7 mouse cellular contexts compared by ENCODE assay signal in genomic region chr10:80159561-80160454, GRCm38 (mm10). TPM values are rescaled to one million over a fixed set of nuclear protein-coding genes. Genes with fewer than 3 reads are reported as not detected.
DNase-seq lines count a peak whose midpoint lies in the region; ATAC-seq lines count a peak whose summit lies in the region.

No protein-coding gene starts in this region.

- ATAC-seq in intestine, embryonic 15.5 days: peak; percentile 86
- peak; percentile 83 for ATAC-seq in midbrain, embryonic 11.5 days (ENCODE audit: low FRiP score)

- intact Hi-C loops in left cerebral cortex, postnatal 36 days (cut with DNase I): no loop called here

- no peaks in the 10 kb centered on the region for H3K9me3 ChIP-seq in intestine, embryonic 15.5 days
- H3K9me3 ChIP-seq in midbrain, embryonic 11.5 days (ENCODE audit: control insufficient read depth, low read length): no peaks in the 10 kb centered on the region

- H3K36me3 ChIP-seq in intestine, embryonic 15.5 days: peaks cover 27% of the 10 kb centered on the region
- peaks cover 28% of the 10 kb centered on the region for H3K36me3 ChIP-seq in midbrain, embryonic 11.5 days (ENCODE audit: control insufficient read depth, insufficient read depth, low read length)

- H3K4me1 ChIP-seq in intestine, embryonic 15.5 days (replicated peaks): peaks cover 91% of the 10 kb centered on the region
- peaks cover 54% of the 10 kb centered on the region for H3K4me1 ChIP-seq in midbrain, embryonic 11.5 days (ENCODE audit: control insufficient read depth, insufficient read depth, low read length)

- peak overlapping the region; percentile 83 for H3K4me2 ChIP-seq in intestine, embryonic 15.5 days (replicated peaks)
- H3K4me2 ChIP-seq in midbrain, embryonic 11.5 days: peak overlapping the region; percentile 68

- under 1% methylated on average over 51 of the region's 55 CpGs for WGBS in intestine, embryonic 15.5 days
- under 1% methylated on average over 55 of the region's 55 CpGs for WGBS in midbrain, embryonic 11.5 days

- H3K27me3 ChIP-seq in intestine, embryonic 15.5 days (replicated peaks): no peaks in the 10 kb centered on the region
- peaks cover 4% of the 10 kb centered on the region; the same call in 1 of the 2 replicates for H3K27me3 ChIP-seq in midbrain, embryonic 11.5 days (ENCODE audit: control insufficient read depth, insufficient read depth, low read length)

- H3K27ac ChIP-seq in intestine, embryonic 15.5 days: peak overlapping the region; percentile 97
- H3K27ac ChIP-seq in midbrain, embryonic 11.5 days (ENCODE audit: low read depth, low read length): peak overlapping the region; percentile 76

- DNase-seq in adrenal gland, adult 18-20 months (ENCODE audit: low spot score in 2 of 2): peak; percentile 96 to 98
- DNase-seq in embryo, embryonic 11 days: peak; percentile 100
- DNase-seq in gastrocnemius, postnatal 25 days: peak; percentile 99
- peak; percentile 98 to 99 for DNase-seq in left cerebral cortex, postnatal 36 days (ENCODE audit: low spot score in 2 of 2)
- peak; percentile 100 for DNase-seq in midbrain, embryonic 11.5 days (ENCODE audit: low spot score, missing footprints)
- peak; percentile 99 for DNase-seq in skeletal muscle tissue, adult 2 months (ENCODE audit: low read depth, low spot score)

- peak overlapping the region; percentile 46 for H3K4me3 ChIP-seq in intestine, embryonic 15.5 days (replicated peaks)
- H3K4me3 ChIP-seq in midbrain, embryonic 11.5 days (ENCODE audit: low read depth, low read length): peak overlapping the region; percentile 39

- H3K9ac ChIP-seq in intestine, embryonic 15.5 days: peak overlapping the region; percentile 26; the same call in 1 of the 2 replicates
- H3K9ac ChIP-seq in midbrain, embryonic 11.5 days (ENCODE audit: low read length): peak overlapping the region; percentile 43

RNA-seq across cellular contexts. Expression of gene Cirbp, which starts 6.0 kb away (rescaled TPM):
- 10 to 100 TPM; 34.7 to 46.3 TPM for total RNA-seq in adrenal gland, adult 18-20 months (2021)
- 10 to 100 TPM; 17.3 to 21.4 TPM for total RNA-seq in gastrocnemius, postnatal 25 days (2021)
- 69.4 and 83.9 TPM in 2 replicates for polyA plus RNA-seq in intestine, embryonic 15.5 days (2015; fragmentation: Nextera tagmentation; extraction: Ambion mirVana)
- total RNA-seq in left cerebral cortex, postnatal 36 days (2021): 10 to 100 TPM; 94.7 to 96.7 TPM
- 81.5 and 87.1 TPM in 2 replicates for polyA plus RNA-seq in midbrain, embryonic 11.5 days (2014; fragmentation: Nextera tagmentation; extraction: Ambion mirVana)

RNA-seq across cellular contexts. Expression of gene Midn, which starts 11.7 kb away (rescaled TPM):
- 10 to 100 TPM; 64.8 to 82.0 TPM for total RNA-seq in adrenal gland, adult 18-20 months (2021)
- total RNA-seq in gastrocnemius, postnatal 25 days (2021): 10 to 100 TPM; 33.7 to 34.8 TPM
- polyA plus RNA-seq in intestine, embryonic 15.5 days (2015; fragmentation: Nextera tagmentation; extraction: Ambion mirVana): 14.1 and 16.1 TPM in 2 replicates
- total RNA-seq in left cerebral cortex, postnatal 36 days (2021): 10 to 100 TPM; 76.2 to 78.8 TPM
- polyA plus RNA-seq in midbrain, embryonic 11.5 days (2014; fragmentation: Nextera tagmentation; extraction: Ambion mirVana): 66.0 and 71.3 TPM in 2 replicates

RNA-seq across cellular contexts. Expression of gene 1600002K03Rik, which starts 12.9 kb away (rescaled TPM):
- 10 to 100 TPM; 14.7 to 16.6 TPM for total RNA-seq in adrenal gland, adult 18-20 months (2021)
- 1 to 10 TPM; 5.1 to 5.9 TPM for total RNA-seq in gastrocnemius, postnatal 25 days (2021)
- 22.9 and 25.1 TPM in 2 replicates for polyA plus RNA-seq in intestine, embryonic 15.5 days (2015; fragmentation: Nextera tagmentation; extraction: Ambion mirVana)
- total RNA-seq in left cerebral cortex, postnatal 36 days (2021): 1 to 10 TPM; 7.5 to 7.6 TPM
- polyA plus RNA-seq in midbrain, embryonic 11.5 days (2014; fragmentation: Nextera tagmentation; extraction: Ambion mirVana): 8.0 and 8.7 TPM in 2 replicates

RNA-seq across cellular contexts. Expression of gene Cbarp, which starts 19.2 kb away (rescaled TPM):
- 100 to 1,000 TPM; 129 to 266 TPM for total RNA-seq in adrenal gland, adult 18-20 months (2021)
- total RNA-seq in gastrocnemius, postnatal 25 days (2021): 1 to 10 TPM; 1.2 to 1.6 TPM
- 4.8 and 5.1 TPM in 2 replicates for polyA plus RNA-seq in intestine, embryonic 15.5 days (2015; fragmentation: Nextera tagmentation; extraction: Ambion mirVana)
- 100 to 1,000 TPM; 431 to 463 TPM for total RNA-seq in left cerebral cortex, postnatal 36 days (2021)
- 11.1 and 11.8 TPM in 2 replicates for polyA plus RNA-seq in midbrain, embryonic 11.5 days (2014; fragmentation: Nextera tagmentation; extraction: Ambion mirVana)

RNA-seq across cellular contexts. Expression of gene Efna2, which starts 19.5 kb away (rescaled TPM):
- total RNA-seq in adrenal gland, adult 18-20 months (2021): 1 to 10 TPM; 1.3 to 2.1 TPM
- under 1 TPM; 0.26 to 0.54 TPM for total RNA-seq in gastrocnemius, postnatal 25 days (2021)
- 13.6 and 15.0 TPM in 2 replicates for polyA plus RNA-seq in intestine, embryonic 15.5 days (2015; fragmentation: Nextera tagmentation; extraction: Ambion mirVana)
- total RNA-seq in left cerebral cortex, postnatal 36 days (2021): 1 to 10 TPM; 8.9 to 9.0 TPM
- 78.1 and 91.7 TPM in 2 replicates for polyA plus RNA-seq in midbrain, embryonic 11.5 days (2014; fragmentation: Nextera tagmentation; extraction: Ambion mirVana)

Comparison
In these comparisons a context has a peak if more than half of its experiments do, and no peak if none do; other contexts are left out.
1. Peak in every context shown above with its lines: DNase-seq, ATAC-seq, H3K4me3 ChIP-seq and H3K27ac ChIP-seq.